ENCODE assay signal across 13 mouse cellular contexts in the genomic region with DNA sequence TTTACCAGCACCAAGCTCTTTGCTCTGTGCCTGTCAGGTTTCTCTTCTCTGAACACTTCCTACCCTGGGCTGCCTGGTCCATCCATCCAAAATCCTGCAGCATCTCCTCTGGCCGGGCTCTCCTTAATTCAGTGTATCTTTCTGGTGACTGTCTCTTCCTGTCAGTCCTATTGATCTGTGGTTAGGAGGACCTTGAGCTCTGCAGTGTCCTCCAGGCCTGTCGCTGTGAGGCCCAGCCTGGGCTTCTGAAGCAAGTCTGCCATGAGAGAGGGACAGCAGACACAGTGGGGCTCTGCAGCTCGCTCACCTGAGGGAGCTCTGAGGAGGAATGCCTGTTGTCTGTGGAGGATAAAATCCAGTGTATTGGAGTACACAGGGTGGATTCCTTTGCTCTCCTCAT. TPM values are rescaled to one million over a fixed set of nuclear protein-coding genes. Genes with fewer than 3 reads are reported as not detected.
DNase-seq lines count a peak whose midpoint lies in the region; ATAC-seq and TF ChIP-seq lines count a peak whose summit lies in the region.
"Had no signal": no experiment of that assay in that cellular context is flagged by ENCODE, and none has a peak within 500 bp of the region (broad histone marks: within the 10 kb centered on the region; RNA-seq: fewer than 3 reads in every experiment).

No protein-coding gene starts in this region.

- intact Hi-C loops in gastrocnemius, postnatal 14 days (cut with DNase I; ENCODE audit: low total_unique reads): no loop called here

- no peak for TF ChIP-seq CTCF in lung, embryonic 14.5 days (IDR thresholded peaks at IDR 0.05; ENCODE audit: low read depth)
- no peak for TF ChIP-seq CTCF in MEL (IDR thresholded peaks at IDR 0.05 in 2 of 3, conservative IDR thresholded peaks at IDR 0.05 in 1 of 3; ENCODE audit: control insufficient read depth in 1 of 3, insufficient read depth in 1 of 3, low read depth in 2 of 3, low read length in 3 of 3, poor library complexity in 1 of 3, severe bottlenecking in 1 of 3)
- TF ChIP-seq CTCF in liver, postnatal 0 days (IDR thresholded peaks at IDR 0.05; ENCODE audit: low read depth): no peak

- TF ChIP-seq EP300 in MEL (IDR thresholded peaks at IDR 0.05; ENCODE audit: low read depth in 1 of 2, low read length in 2 of 2): no peak
- no peak for TF ChIP-seq EP300 in liver, postnatal 0 days (IDR thresholded peaks at IDR 0.05; ENCODE audit: low read depth)

- peaks cover 39% of the 10 kb centered on the region for H3K79me2 ChIP-seq in MEL (ENCODE audit: control insufficient read depth, insufficient read depth, low read length, poor library complexity)

- no peak overlapping the region for H3K27ac ChIP-seq in forebrain, embryonic 13.5 days
- H3K27ac ChIP-seq in forebrain, embryonic 11.5 days (ENCODE audit: low read depth, low read length): no peak overlapping the region
- no peak overlapping the region for H3K27ac ChIP-seq in lung, embryonic 14.5 days (ENCODE audit: low read depth)
- H3K27ac ChIP-seq in MEL (ENCODE audit: control insufficient read depth, low read depth, low read length): no peak overlapping the region
- no peak overlapping the region for H3K27ac ChIP-seq in liver, postnatal 0 days (ENCODE audit: low read depth)
- H3K27ac ChIP-seq: forebrain, embryonic 12.5 days; heart, embryonic 15.5 days had no signal

- no peak for ATAC-seq in forebrain, embryonic 13.5 days
- ATAC-seq in forebrain, embryonic 11.5 days (replicated peaks; ENCODE audit: low FRiP score): no peak
- ATAC-seq in lung, embryonic 14.5 days (ENCODE audit: insufficient read depth): no peak
- ATAC-seq in liver, postnatal 0 days: no peak

- TF ChIP-seq RAD21 in MEL (IDR thresholded peaks at IDR 0.05; ENCODE audit: low read depth, low read length): no peak

- 96% methylated on average over 3 of the region's 3 CpGs for WGBS in forebrain, embryonic 13.5 days
- 92% methylated on average over 3 of the region's 3 CpGs for WGBS in forebrain, embryonic 11.5 days
- 95% methylated on average over 3 of the region's 3 CpGs for WGBS in lung, embryonic 14.5 days
- 67% methylated on average over 3 of the region's 3 CpGs for WGBS in liver, postnatal 0 days (ENCODE audit: insufficient replicate concordance)

- H3K4me1 ChIP-seq in forebrain, embryonic 13.5 days: peaks cover 21% of the 10 kb centered on the region
- peaks cover 6% of the 10 kb centered on the region; the same call in 1 of the 2 replicates for H3K4me1 ChIP-seq in forebrain, embryonic 11.5 days (replicated peaks; ENCODE audit: control insufficient read depth, insufficient read depth, low read length)
- H3K4me1 ChIP-seq in lung, embryonic 14.5 days (ENCODE audit: insufficient read depth): peaks cover 6% of the 10 kb centered on the region
- H3K4me1 ChIP-seq in MEL (ENCODE audit: control insufficient read depth in 1 of 2, insufficient read depth in 2 of 2, low read length in 2 of 2): peaks cover 0 to 24% of the 10 kb centered on the region in 2 experiments; a peak in 2 of 4 replicates
- H3K4me1 ChIP-seq in liver, postnatal 0 days (ENCODE audit: insufficient read depth): peaks cover 23% of the 10 kb centered on the region

- H3K4me3 ChIP-seq in forebrain, embryonic 13.5 days: no peak overlapping the region; the same call in 1 of the 2 replicates
- H3K4me3 ChIP-seq in forebrain, embryonic 11.5 days (ENCODE audit: low read depth, low read length): no peak overlapping the region
- no peak overlapping the region for H3K4me3 ChIP-seq in lung, embryonic 14.5 days (ENCODE audit: low read depth, low read length)
- H3K4me3 ChIP-seq in MEL (ENCODE audit: control insufficient read depth in 1 of 2, insufficient read depth in 1 of 2, low read depth in 2 of 2, low read length in 2 of 2): no peak overlapping the region; a peak in 1 of 4 replicates
- H3K4me3 ChIP-seq in liver, postnatal 0 days (ENCODE audit: low read depth, low read length): no peak overlapping the region

- peaks cover 14% of the 10 kb centered on the region for H3K36me3 ChIP-seq in forebrain, embryonic 13.5 days (ENCODE audit: poor library complexity, severe bottlenecking)
- no peaks in the 10 kb centered on the region; the same call in 1 of the 2 replicates for H3K36me3 ChIP-seq in forebrain, embryonic 11.5 days (ENCODE audit: control insufficient read depth, insufficient read depth, low read length)
- peaks cover 14% of the 10 kb centered on the region for H3K36me3 ChIP-seq in lung, embryonic 14.5 days (ENCODE audit: insufficient read depth)
- peaks cover 0 to 9% of the 10 kb centered on the region in 2 experiments for H3K36me3 ChIP-seq in MEL (ENCODE audit: control insufficient read depth in 1 of 2, insufficient read depth in 2 of 2, low read length in 2 of 2)
- H3K36me3 ChIP-seq in liver, postnatal 0 days (replicated peaks; ENCODE audit: insufficient read depth, low read length): peaks cover 9% of the 10 kb centered on the region; the same call in 1 of the 2 replicates

- no peaks in the 10 kb centered on the region for H3K9me3 ChIP-seq in forebrain, embryonic 13.5 days (replicated peaks)
- no peaks in the 10 kb centered on the region for H3K9me3 ChIP-seq in forebrain, embryonic 11.5 days (ENCODE audit: control insufficient read depth, low read length)
- H3K9me3 ChIP-seq in lung, embryonic 14.5 days (ENCODE audit: low read depth, low read length): no peaks in the 10 kb centered on the region
- no peaks in the 10 kb centered on the region for H3K9me3 ChIP-seq in MEL (replicated peaks; ENCODE audit: insufficient read depth, low read length)
- H3K9me3 ChIP-seq in liver, postnatal 0 days (ENCODE audit: low read length): no peaks in the 10 kb centered on the region
- H3K9me3 ChIP-seq: forebrain, embryonic 12.5 days; heart, embryonic 15.5 days had no signal

- TF ChIP-seq POLR2A in MEL (IDR thresholded peaks at IDR 0.05; ENCODE audit: control insufficient read depth in 1 of 2, insufficient read depth in 1 of 2, low read depth in 1 of 2, low read length in 2 of 2, poor library complexity in 1 of 2): no peak

- peak overlapping the region; percentile 77 for H3K4me2 ChIP-seq in forebrain, embryonic 13.5 days
- no peak overlapping the region for H3K4me2 ChIP-seq in forebrain, embryonic 11.5 days (ENCODE audit: low read depth, low read length, severe bottlenecking)
- peak overlapping the region; percentile 76; the same call in 1 of the 2 replicates for H3K4me2 ChIP-seq in lung, embryonic 14.5 days
- H3K4me2 ChIP-seq in liver, postnatal 0 days (ENCODE audit: low read depth, low read length): peak overlapping the region; percentile 94

- no peaks in the 10 kb centered on the region for H3K27me3 ChIP-seq in forebrain, embryonic 13.5 days
- H3K27me3 ChIP-seq in forebrain, embryonic 11.5 days (ENCODE audit: control insufficient read depth, insufficient read depth, low read length): no peaks in the 10 kb centered on the region
- no peaks in the 10 kb centered on the region for H3K27me3 ChIP-seq in lung, embryonic 14.5 days (ENCODE audit: insufficient read depth, low read length)
- no peaks in the 10 kb centered on the region for H3K27me3 ChIP-seq in MEL (ENCODE audit: control insufficient read depth in 1 of 2, insufficient read depth in 2 of 2, low read length in 2 of 2)
- H3K27me3 ChIP-seq in liver, postnatal 0 days (ENCODE audit: insufficient read depth, low read length): no peaks in the 10 kb centered on the region
- H3K27me3 ChIP-seq: heart, embryonic 15.5 days had no signal

- no peak for DNase-seq in forebrain, embryonic 11.5 days (ENCODE audit: low spot score)
- DNase-seq in lung, embryonic 14.5 days: no peak
- DNase-seq in lung, postnatal 14 days: no peak
- no peak for DNase-seq in MEL (ENCODE audit: low read depth, low spot score)
- no peak for DNase-seq in liver, postnatal 0 days
- DNase-seq in spleen, postnatal 10 days (ENCODE audit: low spot score in 2 of 2): no peak
- no peak for DNase-seq in gastrocnemius, postnatal 14 days
- DNase-seq: cerebellum, adult 8-10 months; gastrocnemius, postnatal 10 days; thymus, adult 2 months had no signal

- H3K9ac ChIP-seq in forebrain, embryonic 13.5 days: 0 out of 2 replicates have a peak overlapping the region, but pooled peaks have one; percentile 79
- H3K9ac ChIP-seq in forebrain, embryonic 11.5 days (ENCODE audit: low read length): no peak overlapping the region
- no peak overlapping the region for H3K9ac ChIP-seq in lung, embryonic 14.5 days
- H3K9ac ChIP-seq in MEL (ENCODE audit: control insufficient read depth, low read depth, low read length, poor library complexity, severe bottlenecking): peak overlapping the region; percentile 8; the same call in 1 of the 2 replicates
- 0 out of 2 replicates have a peak overlapping the region, but pooled peaks have one; percentile 5 for H3K9ac ChIP-seq in liver, postnatal 0 days (replicated peaks)

RNA-seq across cellular contexts. Expression of a gene that starts 1.9 kb away (rescaled TPM):
- polyA plus RNA-seq in forebrain, embryonic 13.5 days (2015; fragmentation: Nextera tagmentation; extraction: Ambion mirVana): 57.2 and 61.5 TPM in 2 replicates
- polyA plus RNA-seq in forebrain, embryonic 11.5 days (2014; fragmentation: Nextera tagmentation; extraction: Ambion mirVana): 54.2 and 65.4 TPM in 2 replicates
- polyA plus RNA-seq in lung, embryonic 14.5 days (2014; fragmentation: Nextera tagmentation; extraction: Ambion mirVana): 36.7 and 44.2 TPM in 2 replicates
- total RNA-seq in MEL (2012; rRNA removed): 72.5 and 95.9 TPM in 2 replicates
- polyA plus RNA-seq in MEL (2012; ENCODE audit: insufficient read depth in 1 of 2, insufficient read length in 2 of 2, low read depth in 1 of 2, low replicate concordance in 2 of 2, missing spikeins in 1 of 2): 10 to 100 TPM in 1 of 2 experiments, not detected in 1; 97.7 TPM
- polyA plus RNA-seq in liver, postnatal 0 days (2015; fragmentation: Nextera tagmentation; extraction: Ambion mirVana): 15.1 and 15.9 TPM in 2 replicates
- total RNA-seq in gastrocnemius, postnatal 14 days (2021): 10 to 100 TPM; 23.2 to 27.5 TPM

RNA-seq across cellular contexts. Expression of a gene that starts 15.7 kb away (rescaled TPM):
- 0.52 TPM in 1 of 2 replicates, not detected in the other for polyA plus RNA-seq in forebrain, embryonic 13.5 days (2015; fragmentation: Nextera tagmentation; extraction: Ambion mirVana)
- polyA plus RNA-seq in forebrain, embryonic 11.5 days (2014; fragmentation: Nextera tagmentation; extraction: Ambion mirVana): 0.39 and 0.51 TPM in 2 replicates
- 2.8 and 4.0 TPM in 2 replicates for polyA plus RNA-seq in lung, embryonic 14.5 days (2014; fragmentation: Nextera tagmentation; extraction: Ambion mirVana)
- 63.1 and 70.3 TPM in 2 replicates for total RNA-seq in MEL (2012; rRNA removed)
- polyA plus RNA-seq in MEL (2012; ENCODE audit: insufficient read depth in 1 of 2, insufficient read length in 2 of 2, low read depth in 1 of 2, low replicate concordance in 2 of 2, missing spikeins in 1 of 2): 100 to 1,000 TPM; 105 to 240 TPM
- polyA plus RNA-seq in liver, postnatal 0 days (2015; fragmentation: Nextera tagmentation; extraction: Ambion mirVana): 108 and 111 TPM in 2 replicates
- total RNA-seq in gastrocnemius, postnatal 14 days (2021): 1 to 10 TPM; 1.0 to 1.2 TPM

RNA-seq across cellular contexts. Expression of a gene that starts 50.5 kb away (rescaled TPM):
- 19.0 and 21.0 TPM in 2 replicates for polyA plus RNA-seq in forebrain, embryonic 13.5 days (2015; fragmentation: Nextera tagmentation; extraction: Ambion mirVana)
- polyA plus RNA-seq in forebrain, embryonic 11.5 days (2014; fragmentation: Nextera tagmentation; extraction: Ambion mirVana): 24.3 and 24.8 TPM in 2 replicates
- polyA plus RNA-seq in lung, embryonic 14.5 days (2014; fragmentation: Nextera tagmentation; extraction: Ambion mirVana): 19.7 and 22.0 TPM in 2 replicates
- total RNA-seq in MEL (2012; rRNA removed): 14.3 and 15.8 TPM in 2 replicates
- polyA plus RNA-seq in MEL (2012; ENCODE audit: insufficient read depth in 1 of 2, insufficient read length in 2 of 2, low read depth in 1 of 2, low replicate concordance in 2 of 2, missing spikeins in 1 of 2): 10 to 100 TPM in 1 of 2 experiments, not detected in 1; 16.8 TPM
- polyA plus RNA-seq in liver, postnatal 0 days (2015; fragmentation: Nextera tagmentation; extraction: Ambion mirVana): 7.9 and 8.1 TPM in 2 replicates
- total RNA-seq in gastrocnemius, postnatal 14 days (2021): 1 to 10 TPM; 8.5 to 9.2 TPM

Comparison
In these comparisons a context has a peak if more than half of its experiments do, and no peak if none do; other contexts are left out.
1. H3K9ac ChIP-seq: peak in forebrain, embryonic 13.5 days (single experiment), MEL (single experiment) and liver, postnatal 0 days (single experiment); none in forebrain, embryonic 11.5 days (single experiment) and lung, embryonic 14.5 days (single experiment).
2. RNA of a gene that starts 15.7 kb away (polyA plus RNA-seq): 105 to 240 TPM in MEL and 108 to 111 TPM in liver, postnatal 0 days; 2.8 to 4.0 TPM in lung, embryonic 14.5 days, 0.39 to 0.51 TPM in forebrain, embryonic 11.5 days and 0.52 TPM in forebrain, embryonic 13.5 days; every median in the first group is over 10 times any median in the second.